Mouse (Mus musculus) c-Kit-positive CD71-negative TER-119-negative erythroid progenitor cells, embryonic 14.5 days (primary cell): Measurements from ENCODE around the gene Hist2h2be.
"Not testable (repeated sequence)": the region's sequence is repeated elsewhere in the genome, so short reads cannot be mapped to it uniquely, and the experiment has no call there.

Experiments
- DNase-seq: peaks from one replicate; pipeline ENCODE4 v3.0.0-alpha.2; 2013; ENCODE audit warnings: low read depth

Hist2h2be gene

GRCm38 (mm10) chr3:96198601-96199251 lies 22.2 kb upstream of the Hist2h2be start:
- not testable (repeated sequence) for DNase-seq

GRCm38 (mm10) chr3:96199731-96200130 lies 21.2 kb upstream of the Hist2h2be start:
- no peak for DNase-seq

GRCm38 (mm10) chr3:96207819-96208218 lies 13.1 kb upstream of the Hist2h2be start:
- DNase-seq, result no peak

GRCm38 (mm10) chr3:96209242-96209641 lies 11.7 kb upstream of the Hist2h2be start:
- DNase-seq, result no peak

GRCm38 (mm10) chr3:96219191-96219641 lies 1.7 kb upstream of the Hist2h2be start:
- no peak for DNase-seq

- DNase-seq, result peak; percentile 57
These were observed 1.2 kb upstream of the Hist2h2be start, which contains the start of the genes Bola1 and Hist2h2ab for GRCm38 (mm10) chr3:96219661-96220130. Gene Bola1, minus strand, starts transcription at chr3:96219709. Gene Hist2h2ab, plus strand, starts transcription at chr3:96219865.

- not testable (repeated sequence) for DNase-seq
These were observed 671 bp upstream of the Hist2h2be start for GRCm38 (mm10) chr3:96220131-96220764.

GRCm38 (mm10) chr3:96221640-96222038 lies 720 bp downstream of the Hist2h2be start:
- no peak for DNase-seq

- no peak for DNase-seq
These were observed 1.9 kb downstream of the Hist2h2be start for GRCm38 (mm10) chr3:96222774-96223173.

GRCm38 (mm10) chr3:96225421-96225820 lies 4.5 kb downstream of the Hist2h2be start:
- DNase-seq, result no peak

GRCm38 (mm10) chr3:96226695-96227648 lies 6.1 kb downstream of the Hist2h2be start:
- DNase-seq, result no peak

GRCm38 (mm10) chr3:96228828-96229227 lies 7.9 kb downstream of the Hist2h2be start:
- no peak for DNase-seq

GRCm38 (mm10) chr3:96230404-96230803 lies 9.5 kb downstream of the Hist2h2be start:
- no peak for DNase-seq

GRCm38 (mm10) chr3:96230910-96231757 lies 10.2 kb downstream of the Hist2h2be start:
- no peak for DNase-seq

- no peak for DNase-seq
These were observed 10.8 kb downstream of the Hist2h2be start for GRCm38 (mm10) chr3:96231758-96232120.

GRCm38 (mm10) chr3:96234914-96235313 lies 14.0 kb downstream of the Hist2h2be start:
- no peak for DNase-seq

GRCm38 (mm10) chr3:96235836-96236235 lies 14.9 kb downstream of the Hist2h2be start:
- DNase-seq, result no peak

- DNase-seq, result no peak
These were observed 16.0 kb downstream of the Hist2h2be start for GRCm38 (mm10) chr3:96236834-96237334.

- DNase-seq, result no peak
These were observed 16.5 kb downstream of the Hist2h2be start for GRCm38 (mm10) chr3:96237335-96237903.

GRCm38 (mm10) chr3:96237904-96238511 lies 17.1 kb downstream of the Hist2h2be start:
- no peak for DNase-seq
